Mouse (Mus musculus): ENCODE measurements around the gene Tmem214.

DNA sequence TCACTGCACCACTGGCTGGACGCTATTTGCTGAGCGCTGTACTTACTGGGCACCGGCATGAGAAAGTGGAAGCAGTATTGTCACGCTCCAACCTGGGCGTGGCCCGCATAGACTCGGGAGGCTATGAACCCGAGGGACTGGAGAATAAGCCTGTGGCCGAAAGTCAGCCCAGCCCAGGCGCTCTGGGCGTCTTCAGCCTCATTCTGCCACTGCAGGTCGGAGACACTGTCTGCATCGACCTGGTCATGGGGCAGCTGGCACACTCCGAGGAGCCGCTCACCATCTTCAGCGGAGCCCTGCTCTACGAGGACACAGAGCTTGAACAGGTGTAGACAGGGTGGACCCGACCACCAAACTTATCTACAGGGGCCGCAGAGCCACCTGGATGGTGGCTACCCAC, 52.8 kb downstream of the Tmem214 start:
- no peak for TF ChIP-seq CTCF (IDR thresholded peaks at IDR 0.05; ENCODE audit: extremely low read depth, insufficient read depth, insufficient read length, insufficient replicate concordance)
- no peak for TF ChIP-seq POLR2A (IDR thresholded peaks at IDR 0.05; ENCODE audit: low read depth, low read length)

Measured in spleen, adult 2 months (tissue).